Mouse (Mus musculus) liver, postnatal 0 days (tissue): ENCODE data around the gene Nmnat2.

Experiments
- CTCF ChIP-seq: sonication (generic); IDR thresholded peaks from 2 replicates; pipeline ENCODE4 v1.5.1; 2016; ENCODE audit warnings: antibody characterized with exemption, low read depth
- EP300 ChIP-seq: IDR thresholded peaks from 2 replicates; pipeline ENCODE4 v1.6.1; 2016; ENCODE audit warnings: antibody characterized with exemption, low read depth, mild to moderate bottlenecking

DNA sequence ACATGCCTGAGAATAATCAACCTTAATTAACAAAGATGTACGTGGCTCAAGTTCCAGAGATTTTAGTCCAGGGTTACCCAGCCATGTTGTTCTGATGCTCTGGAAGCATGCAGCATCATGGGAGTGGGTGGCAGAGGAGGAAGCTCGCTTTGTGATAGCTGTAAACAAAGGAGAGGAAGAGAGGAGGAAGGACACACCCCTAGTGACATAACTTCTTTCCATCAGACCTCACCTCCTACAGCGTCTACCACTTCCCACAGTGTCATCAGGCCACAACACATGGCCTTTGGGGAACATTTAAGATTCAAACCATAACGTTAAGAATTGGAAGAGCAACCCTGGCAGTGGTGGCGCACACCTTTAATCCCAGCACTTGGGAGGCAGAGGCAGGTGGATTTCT is 133.0 kb downstream of the Nmnat2 start:
- TF ChIP-seq CTCF (no peak), EP300 (no peak)
